Mouse (Mus musculus) left cerebral cortex, adult 11 months (tissue): ENCODE measurements at regions not wholly inside any gene's neighbourhood (a gene's known extent, or its start where the extent isn't known, plus 50 kb on each side); places are given as distances from the start of the nearest gene placed in this dataset.
A peak's percentile ranks its signal among the peaks of the same experiment; 100 is the strongest.

Experiments
- DNase-seq: peaks from one replicate; pipeline ENCODE4 v3.0.0; 2022; ENCODE audit warnings: low spot score

DNA sequence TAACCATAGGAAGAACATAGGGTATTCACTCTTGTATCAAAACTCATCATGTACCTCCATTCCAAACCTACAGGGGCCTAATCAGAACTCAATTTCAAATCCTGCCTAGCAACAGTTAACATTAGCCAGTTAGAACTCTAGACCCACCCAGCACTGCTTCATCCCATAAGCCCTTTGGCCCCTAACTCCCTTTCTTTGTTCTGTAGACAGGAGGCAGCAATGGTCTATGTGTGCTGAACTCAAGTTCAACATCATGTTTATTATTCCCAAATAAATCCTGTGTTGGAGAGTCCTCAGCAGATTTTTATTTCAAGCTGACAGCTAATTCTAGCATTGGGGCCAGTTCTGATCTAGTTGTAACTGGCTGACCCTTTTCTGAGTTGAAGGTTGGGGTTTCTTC is 112.2 kb downstream of the Ipo8 start:
- no peak for DNase-seq

DNA sequence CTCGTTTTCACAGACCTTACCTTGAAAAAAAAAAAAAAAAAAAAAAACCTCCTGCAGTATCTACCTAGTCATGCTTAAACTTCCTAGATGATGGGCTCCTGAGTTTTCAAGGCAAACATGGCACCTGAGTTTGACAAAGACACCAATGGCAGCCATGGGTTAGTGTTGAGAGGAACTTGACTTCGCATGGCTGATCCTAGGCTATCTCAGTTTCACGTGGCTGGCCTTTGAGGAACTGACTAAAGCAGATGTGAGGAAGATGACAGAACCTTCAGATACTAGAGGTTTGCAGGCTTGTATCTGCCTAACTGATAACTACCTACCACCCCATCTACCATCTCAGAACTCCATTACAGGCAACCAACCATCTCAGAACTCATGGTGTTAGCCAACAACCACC is 120.9 kb downstream of the Ipo8 start:
- no peak for DNase-seq

DNA sequence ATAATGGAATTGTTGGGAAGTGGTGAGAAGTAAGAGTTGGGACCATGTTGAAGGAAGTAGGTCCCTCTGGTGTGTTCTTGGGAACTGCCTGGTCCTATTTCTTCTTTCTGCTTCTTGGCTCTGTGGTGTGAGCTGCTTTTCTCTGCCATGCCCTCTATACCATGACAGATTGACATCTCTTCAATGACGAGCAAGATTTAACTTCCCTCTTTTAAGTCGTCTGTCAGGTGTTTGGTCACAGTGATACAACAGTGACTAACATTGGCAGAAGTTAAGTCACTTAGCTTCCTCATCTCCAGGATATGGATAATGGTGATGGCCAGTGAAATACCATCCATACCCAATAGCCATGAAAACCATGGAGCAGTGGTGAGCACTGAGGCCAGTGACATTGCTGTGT is 122.9 kb downstream of the Ipo8 start:
- no peak for DNase-seq

DNA sequence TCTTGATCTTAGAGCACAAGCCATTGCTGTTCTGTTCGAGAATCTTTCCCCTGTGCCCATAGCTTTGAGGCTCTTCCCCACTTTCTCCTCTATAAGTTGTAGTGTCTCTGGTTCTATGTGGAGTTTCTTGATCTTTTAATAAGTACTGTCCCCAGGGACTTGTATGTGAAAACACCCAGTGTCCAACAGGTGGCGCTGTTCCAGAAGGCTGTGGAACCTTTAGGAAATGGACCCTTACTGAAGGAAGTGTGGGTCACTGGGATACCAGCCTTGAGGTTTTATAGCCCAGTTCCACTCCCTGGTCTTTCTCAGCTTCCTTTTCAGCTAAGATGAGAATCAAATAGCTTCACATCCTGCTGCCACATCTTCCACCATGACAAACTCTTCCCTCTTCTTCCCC is 125.6 kb downstream of the Ipo8 start:
- DNase-seq: no peak

DNA sequence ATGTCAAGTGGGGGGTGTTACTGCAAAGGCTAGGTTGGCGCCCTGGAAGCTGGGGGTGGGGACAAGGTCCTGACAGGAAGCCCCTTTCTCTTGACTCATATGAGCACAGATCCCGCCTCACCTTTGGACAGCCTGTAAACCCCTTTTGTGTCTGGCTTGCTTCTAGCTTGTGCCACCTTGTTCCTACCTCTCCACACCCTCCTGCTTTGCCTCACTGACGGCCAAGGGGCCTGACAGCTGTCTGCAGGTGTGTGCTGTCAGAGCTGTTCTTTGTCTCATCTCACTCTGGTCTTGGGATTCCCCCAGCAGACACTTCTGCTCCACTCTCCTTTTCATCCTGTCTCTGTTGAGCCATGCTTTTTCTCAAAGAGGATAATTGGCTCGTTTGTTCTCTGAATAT is 137.9 kb downstream of the Ipo8 start:
- no peak for DNase-seq

DNA sequence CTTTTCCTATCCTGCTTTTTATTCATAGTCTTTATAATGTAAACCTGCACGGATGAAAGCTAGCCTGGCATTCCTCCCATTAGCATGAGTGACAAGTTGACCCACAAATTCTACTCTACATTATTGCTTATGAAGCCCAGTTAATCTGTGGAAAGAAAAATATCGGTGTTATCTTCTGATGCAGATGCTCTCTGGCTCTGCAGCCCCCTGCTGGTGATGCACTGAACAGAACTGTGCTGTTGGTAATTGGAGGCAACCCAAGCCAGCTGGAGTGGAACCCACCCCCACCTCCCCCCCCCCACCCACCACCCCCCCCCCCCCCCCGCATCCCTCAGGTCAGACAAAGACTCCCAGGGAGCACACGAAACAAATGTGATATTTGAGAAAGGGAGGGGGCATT is 143.5 kb downstream of the Ipo8 start:
- DNase-seq: peak; percentile 30

DNA sequence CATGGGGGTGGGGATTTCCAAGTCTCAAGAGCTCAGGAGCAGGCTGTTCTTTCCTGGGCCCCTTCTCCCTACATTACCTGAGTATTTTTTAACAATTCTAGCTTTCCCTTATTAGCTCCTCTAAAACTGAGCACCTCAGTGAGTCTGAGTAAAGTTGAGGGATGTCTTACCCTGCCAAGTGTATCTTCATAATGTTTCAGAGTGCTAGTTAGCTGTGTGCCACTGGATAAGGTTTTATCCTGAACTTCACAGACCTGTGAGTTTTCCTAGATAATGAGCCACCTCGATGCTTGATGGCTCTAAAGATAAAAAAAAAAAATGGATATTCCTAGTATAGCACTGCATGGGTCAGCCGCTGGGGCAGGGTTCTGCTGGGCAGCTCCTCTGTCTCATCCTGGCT is 171.1 kb downstream of the Ipo8 start:
- no peak for DNase-seq

DNA sequence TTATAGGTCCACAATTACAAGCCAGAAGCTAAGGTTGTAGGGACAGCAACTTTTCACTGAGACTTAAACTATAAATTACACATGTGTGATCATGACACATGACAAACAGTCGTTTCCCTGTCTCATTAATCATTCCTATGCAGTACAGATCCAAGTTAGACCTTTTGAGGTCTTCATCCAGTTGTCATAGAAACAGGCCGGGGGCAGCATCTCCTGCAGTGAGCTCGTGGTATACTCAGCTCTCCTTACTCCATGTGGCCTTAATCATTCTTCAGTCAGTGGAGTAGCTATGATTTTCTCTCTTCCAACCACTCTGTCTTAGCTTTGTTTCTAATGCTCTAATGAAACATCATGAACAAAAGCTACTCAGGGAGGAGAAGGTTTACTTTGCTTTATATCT is 178.1 kb downstream of the Ipo8 start:
- DNase-seq: no peak

DNA sequence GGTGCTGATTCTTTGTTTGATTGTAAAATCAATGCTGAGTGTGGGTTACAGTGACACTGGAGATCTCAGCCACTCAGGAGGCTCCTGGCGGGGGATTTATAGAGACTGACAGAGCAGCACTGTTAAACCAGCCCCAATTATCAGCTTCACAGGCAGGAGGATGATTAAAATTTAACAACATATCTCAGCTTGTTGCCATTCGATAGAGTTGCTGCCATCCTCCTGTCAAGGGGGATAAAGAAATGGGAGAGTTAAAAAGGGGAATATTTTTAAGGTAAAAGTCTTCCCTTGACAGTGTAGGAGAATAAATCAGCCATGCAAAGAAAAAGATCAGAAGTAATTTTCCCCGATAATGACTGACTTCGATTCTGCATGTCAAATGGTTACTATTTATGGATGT is 178.8 kb downstream of the Ipo8 start:
- DNase-seq: no peak

DNA sequence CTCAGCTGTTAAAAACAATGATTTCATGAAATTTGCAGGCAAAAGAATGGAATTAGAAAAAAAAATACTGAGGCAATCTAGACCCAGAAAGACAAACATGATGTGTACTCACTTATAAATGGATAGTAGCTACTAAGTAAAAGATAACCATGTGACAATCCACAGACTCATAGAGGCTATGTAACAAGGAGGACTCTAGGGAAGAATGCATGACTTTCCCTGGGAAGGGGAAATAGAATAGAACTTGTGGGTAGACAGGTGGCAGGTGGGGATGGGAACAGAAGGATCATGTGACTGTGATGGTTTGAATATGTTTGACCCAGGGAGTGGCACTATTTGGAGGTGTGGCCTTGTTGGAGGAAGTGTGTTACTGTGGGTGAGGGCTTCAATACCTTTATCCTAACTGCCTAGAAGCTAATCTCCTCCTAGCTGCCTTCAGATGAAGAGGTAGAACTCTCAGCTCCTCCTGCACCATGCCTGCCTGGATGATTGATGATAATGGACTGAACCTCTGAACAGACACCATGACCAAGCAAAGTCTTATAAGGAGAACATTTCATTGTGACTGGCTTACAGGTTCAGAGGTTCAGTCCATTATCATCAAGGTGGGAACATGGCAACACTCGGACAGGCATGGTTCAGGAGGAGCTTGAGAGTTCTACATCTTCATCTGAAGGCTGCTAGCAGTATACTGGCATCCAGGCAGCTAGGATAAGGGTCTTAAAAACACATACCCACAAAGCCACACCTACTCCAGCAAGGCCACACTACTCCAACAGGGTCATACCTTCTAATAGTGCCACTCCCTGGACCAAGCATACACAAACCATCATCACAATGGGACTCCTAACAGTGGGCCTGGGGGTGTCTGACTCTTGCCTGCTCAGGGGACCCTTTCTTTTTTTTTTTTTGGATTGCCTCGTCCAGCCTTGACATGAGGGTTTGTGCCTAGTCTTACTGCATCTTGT is 183.6 kb downstream of the Ipo8 start:
- DNase-seq: no peak

DNA sequence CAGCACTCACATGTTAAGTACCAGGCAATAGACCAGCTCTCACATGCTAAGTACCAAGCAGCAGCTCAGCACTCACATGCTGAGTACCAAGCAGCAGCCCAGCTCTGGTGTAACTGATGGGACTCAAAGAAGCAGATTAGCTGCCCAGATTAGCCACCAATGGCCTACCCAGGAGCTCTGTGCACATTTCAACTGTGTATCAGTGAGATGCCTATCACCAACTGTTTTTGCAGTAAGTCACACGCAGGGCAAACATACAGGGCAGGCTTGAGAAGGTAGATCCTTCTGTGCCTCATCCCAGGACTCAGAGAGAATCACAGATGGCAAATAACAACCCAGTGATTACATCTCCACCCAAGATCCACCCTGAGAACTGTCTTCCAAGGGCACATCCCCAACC is 190.7 kb downstream of the Ipo8 start:
- DNase-seq: no peak

DNA sequence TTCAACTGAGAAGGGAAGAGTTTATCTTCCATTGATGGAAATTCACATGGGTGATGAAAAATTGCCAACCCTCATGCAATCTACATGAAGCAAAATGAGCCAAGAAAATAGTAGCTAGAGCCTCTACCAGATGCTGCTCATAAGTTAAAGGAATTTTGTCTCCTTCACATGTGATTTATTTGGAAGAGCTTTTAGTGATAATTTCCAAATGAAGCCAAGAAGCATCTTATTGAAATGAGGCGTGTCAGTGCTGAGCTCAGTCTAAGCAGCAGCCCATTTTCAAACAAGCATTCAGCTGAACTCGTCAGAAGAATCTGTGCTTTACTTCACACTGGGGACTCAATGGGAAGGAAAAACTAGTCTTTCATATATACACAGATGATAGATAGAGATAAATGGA is 190.0 kb upstream of the Tmtc1 start:
- no peak for DNase-seq

DNA sequence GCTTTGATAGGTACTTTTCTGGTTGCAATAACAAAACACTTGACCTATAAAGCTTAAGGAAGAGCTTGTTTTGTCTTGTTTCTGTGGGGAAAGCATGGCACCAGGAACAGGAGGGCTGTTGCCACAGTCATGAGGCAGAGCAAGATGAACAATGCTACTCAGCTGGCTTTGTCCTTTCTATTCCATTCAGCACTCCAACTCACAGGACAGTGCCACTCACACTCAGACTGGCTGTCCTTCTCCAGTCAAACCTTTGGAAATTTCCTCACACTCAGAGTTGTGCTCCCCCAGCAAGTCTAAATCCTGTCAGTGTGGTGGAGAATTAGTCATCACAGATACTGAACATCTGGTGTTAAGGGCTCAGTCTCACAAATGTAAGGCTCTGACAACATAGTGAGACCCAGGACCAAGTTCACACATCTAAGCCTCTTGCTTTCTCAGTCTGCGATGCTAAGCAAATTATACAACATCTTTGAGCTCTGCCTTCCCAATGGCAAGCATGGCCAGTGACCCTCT is 183.0 kb upstream of the Tmtc1 start:
- DNase-seq: no peak

DNA sequence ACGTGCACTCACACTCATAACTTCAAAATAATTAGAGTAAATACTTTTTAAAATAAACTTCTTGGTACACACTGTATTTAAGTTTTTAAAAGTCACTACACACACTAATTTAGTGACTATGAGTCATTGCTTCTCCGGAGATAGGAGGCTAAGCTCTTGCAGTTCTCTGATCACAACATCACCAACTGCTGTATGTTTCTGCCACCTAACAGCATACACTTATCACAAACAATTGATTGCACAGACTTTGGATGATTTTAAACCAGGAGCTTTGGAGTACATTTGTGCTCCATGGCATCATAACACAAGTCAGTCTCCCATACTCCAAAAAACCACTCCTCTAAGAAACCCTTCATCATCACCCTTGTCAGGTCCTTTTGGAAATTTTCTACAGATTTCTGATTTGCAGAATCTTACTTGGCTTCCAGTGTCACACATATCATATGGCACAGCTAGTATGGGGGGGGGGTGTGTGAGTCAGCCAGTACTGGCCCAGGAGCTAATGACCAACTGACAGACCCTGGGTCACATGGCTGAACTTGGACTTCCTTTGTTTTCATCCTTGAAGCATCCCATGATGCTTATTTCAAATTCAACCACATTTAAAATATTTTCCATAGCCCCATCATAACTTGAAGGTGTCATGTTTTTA is 179.1 kb upstream of the Tmtc1 start:
- DNase-seq: no peak

DNA sequence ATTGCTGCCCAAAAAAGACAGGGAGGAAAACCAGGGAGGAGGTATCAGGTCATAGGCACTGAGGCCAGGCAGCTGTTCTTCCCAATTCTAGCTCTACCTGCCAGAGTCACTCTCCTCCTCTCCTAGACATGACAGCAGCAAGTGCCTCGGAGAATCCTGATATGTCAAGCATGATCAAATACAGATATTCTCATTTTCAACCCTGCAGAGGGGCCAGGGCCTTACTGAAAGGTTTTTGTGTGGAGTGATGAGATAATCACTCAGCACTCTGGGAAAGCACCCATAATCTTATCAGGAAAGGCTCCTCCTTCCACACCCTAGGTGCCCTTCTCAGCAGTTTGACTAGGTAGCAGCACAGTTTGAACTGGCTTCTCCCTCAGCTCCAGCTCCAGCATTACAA is 175.8 kb upstream of the Tmtc1 start:
- no peak for DNase-seq

DNA sequence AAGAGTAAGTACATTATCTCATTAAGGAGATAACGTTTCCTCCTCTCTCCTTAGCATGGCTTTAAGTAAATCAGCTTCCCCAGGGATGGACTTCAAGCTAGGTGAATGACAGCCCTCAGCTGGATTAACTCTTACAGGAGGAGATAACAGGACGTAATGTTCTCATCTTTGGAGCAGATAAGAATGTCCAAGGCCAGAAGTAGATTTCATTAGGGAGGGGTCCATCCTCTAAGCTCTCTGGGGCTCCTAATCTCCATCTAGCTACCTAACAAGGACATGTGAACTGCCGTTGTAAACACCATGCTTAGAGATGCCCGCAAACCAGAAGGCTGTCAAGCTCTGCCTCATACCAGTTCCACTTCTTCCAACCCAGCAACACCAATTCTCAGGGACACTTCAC is 171.7 kb upstream of the Tmtc1 start:
- DNase-seq: no peak

DNA sequence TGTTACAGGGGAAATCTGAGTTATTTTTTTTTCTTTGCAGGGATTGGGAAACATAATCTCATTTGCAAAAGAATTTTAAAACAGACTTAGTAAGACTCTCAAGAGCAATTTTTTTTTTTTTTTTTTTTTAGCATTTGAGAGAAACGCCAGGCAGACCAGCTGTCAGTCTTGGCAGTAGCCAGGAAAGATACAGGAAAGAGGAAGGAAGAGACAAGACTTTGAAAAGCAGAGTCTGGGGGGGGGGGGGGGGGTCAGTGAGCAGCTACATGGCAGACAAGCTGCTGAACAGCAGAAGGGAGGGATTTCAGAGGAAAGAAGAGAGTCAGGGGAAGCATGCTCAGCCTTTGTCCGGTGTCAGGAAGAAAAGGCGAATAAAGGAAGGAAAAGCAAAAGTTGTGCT is 171.3 kb upstream of the Tmtc1 start:
- DNase-seq: no peak

DNA sequence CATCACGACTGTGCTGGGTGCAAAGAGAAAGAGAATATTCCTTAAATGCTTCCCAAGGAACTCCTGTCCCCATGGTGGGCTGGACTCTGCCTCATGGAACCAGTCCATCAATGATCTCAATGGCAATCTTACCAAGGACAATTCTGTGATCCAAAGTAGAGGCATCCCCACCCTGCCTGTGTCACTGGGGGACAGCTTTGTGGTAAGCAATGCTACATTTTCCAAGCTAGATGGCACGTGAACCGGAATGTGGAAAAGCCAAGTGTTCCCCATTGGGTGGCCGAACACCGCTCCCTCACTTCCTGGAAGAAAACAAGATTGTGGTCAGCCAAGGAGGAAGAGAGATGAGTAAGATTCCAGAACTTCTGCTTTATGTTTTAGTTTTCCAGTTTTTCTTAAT is 164.7 kb upstream of the Tmtc1 start:
- no peak for DNase-seq

DNA sequence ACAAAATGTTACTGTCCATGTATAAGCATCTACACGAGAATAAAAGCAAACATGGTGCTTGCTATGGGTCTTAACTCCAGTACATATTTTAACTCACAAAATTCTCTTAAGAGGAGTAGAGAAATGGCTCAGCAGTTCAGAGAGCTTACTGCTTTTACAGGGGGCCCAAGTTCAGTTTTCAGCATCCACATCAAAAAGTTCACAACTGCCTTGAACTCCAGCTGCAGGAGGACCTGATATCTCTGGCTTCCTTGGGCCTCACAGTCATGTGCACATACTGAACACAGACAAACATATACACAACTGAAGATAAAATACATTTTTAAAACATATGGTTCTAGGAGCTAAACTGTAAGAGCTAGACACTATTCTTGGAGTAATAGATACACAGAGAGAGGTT is 161.0 kb upstream of the Tmtc1 start:
- DNase-seq: no peak

DNA sequence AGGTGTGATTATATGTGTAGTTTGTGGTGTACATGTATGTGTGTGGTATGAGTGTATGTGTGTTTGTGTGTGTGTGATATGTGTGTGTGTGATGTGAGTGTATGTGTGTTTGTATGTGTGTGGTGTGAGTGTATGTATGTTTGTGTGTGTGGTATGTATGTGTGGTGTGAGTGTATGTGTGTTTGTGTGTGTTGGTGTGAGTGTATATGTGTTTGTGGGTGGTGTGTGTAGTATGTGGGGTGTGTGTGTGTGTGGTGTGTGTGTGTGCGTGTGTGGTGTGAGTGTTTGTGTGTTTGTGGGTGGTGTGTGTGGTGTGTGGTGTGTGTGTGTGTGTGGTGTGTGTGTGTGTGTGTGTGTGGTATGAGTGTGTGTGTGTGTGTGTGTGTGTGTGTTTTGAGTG is 160.6 kb upstream of the Tmtc1 start:
- no peak for DNase-seq

DNA sequence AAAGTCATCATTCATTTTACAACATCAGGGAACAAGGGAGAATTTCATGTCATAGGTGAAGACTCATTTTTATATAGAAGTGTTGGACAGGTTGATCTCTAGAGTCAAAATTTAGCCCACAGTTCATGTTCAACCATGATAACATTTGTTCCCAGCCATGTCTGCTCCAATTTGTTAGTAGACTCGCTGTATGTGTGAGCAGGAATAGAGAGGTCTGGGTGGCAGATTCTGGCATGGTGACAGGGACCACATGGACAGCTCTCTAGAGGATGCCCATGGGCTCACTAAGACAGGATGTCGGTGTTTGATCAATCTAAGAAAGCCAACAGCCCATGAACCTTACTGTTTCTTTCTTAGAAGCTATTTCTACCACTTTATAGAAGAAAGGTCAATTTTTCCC is 159.7 kb upstream of the Tmtc1 start:
- DNase-seq: no peak

DNA sequence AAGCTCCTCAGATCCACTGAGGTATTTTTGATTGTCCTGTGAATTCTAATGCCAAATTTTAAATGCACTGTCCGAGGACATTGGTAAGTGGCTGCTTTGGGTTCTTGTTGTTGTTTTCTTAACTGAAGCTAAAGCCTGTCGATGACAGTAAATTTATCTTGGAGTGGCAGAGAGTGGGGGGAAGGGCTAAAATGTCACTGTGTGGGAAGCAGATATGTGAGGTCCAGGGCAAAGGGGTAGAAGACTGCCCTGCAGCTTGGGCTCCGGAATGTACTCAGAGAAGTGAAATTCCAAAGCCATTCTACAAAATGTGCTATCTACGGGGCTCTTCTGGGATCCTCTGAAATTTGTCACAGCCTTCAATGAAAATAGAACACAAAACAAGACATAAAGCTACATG is 159.3 kb upstream of the Tmtc1 start:
- no peak for DNase-seq

DNA sequence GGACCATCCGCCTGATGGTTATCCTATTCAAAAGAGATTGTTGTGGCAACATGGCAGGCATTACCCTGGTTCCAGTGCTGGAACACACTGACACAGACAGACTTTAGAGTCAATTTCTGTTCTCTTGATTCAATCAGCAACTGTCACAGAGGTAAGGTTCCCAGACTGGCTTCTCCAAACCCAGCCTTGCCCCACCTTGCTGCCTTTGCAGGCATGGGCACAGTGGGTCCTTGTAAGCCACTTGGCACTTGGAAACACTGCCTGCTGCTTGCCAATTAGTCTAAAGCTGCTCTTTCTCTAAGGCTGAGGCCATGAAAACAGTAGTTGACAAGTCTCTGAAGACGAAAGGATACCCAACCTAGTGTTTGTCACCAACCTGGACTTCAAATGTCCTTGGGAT is 158.7 kb upstream of the Tmtc1 start:
- DNase-seq: no peak

DNA sequence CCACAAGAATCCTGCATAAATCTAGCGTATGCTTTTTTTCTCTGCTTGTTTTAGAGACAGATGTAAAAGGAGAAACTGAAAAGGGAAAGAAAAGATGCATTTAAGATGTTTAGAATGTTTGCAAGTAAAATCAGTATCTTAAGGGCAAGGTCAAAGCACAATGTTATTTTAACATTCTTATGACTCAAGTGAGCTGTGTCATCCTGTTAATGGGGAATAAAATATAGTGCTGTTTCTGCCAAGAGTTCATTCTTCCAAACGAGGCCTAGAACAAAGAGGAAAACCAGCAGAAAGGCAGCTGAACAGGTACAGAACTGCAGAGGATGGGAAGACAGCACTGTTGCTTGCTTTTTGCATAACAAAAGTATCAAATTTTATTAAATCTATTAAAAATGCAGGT is 156.7 kb upstream of the Tmtc1 start:
- no peak for DNase-seq
